Mouse (Mus musculus): ENCODE results near the gene Map2k5.

DNA sequence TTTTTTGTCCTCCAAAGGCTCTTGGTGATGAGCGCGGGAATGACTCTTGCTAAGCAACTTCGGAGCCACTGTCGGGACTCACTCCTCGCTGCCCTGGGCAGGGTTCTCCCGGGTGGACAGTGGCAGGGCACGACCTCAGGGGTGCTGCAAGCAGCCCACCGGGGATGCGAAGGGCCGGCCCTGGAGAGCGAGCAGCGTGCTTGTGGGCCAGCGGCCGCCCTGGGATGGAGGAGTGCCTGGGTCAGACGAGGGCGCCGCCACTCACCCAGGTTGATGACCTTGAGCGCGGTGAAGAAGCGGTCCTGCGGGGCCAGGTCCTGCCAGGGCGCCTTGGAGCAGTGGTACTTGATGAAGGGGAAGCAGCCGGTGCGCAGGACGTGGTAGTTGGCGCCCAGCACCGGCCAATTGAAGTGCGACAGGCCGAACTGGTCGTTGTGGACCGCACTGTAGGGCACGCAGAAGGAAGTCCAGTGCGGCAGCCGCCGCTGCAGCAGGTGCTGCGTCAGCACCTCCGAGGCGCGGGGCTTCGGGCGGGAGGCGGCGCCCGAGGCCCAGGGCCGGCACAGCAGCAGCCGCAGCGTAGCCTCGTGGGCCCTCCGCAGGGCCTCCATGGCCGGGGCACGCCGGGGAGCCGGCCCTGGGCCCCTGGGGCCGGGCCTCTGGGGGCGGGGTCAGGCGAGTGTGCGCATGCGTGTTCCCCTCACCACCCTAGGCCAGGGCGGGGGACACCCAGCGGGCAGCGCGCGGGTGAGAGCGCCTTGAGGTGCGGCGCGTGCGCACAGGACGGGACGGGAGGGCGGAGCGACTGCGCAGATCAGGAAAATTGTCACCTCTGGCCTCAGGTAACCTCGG, 21.1 kb upstream of the Map2k5 start, which contains the start of gene 2300009A05Rik:
- no peak for TF ChIP-seq CTCF (IDR thresholded peaks at IDR 0.05; ENCODE audit: extremely low read depth, insufficient read depth, low read length)
- TF ChIP-seq POLR2A (IDR thresholded peaks at IDR 0.05; ENCODE audit: extremely low read depth, insufficient read depth, low read length), result peak; percentile 86

Data from cortical plate, adult 2 months (tissue).